Mouse (Mus musculus) midbrain, postnatal 0 days (tissue): Measurements from ENCODE around the gene Abtb2. TPM values are rescaled to one million over a fixed set of nuclear protein-coding genes. Genes with fewer than 3 reads are reported as not detected.
"Not testable (repeated sequence)": the region's sequence is repeated elsewhere in the genome, so short reads cannot be mapped to it uniquely, and the experiment has no call there.

Experiments
- ATAC-seq: fragments of 200-750 bp; cut with Nextera tagmentation; 2 replicates; pipeline ENCODE4 v1.8.0; 2017; ENCODE audit warnings: moderate number of reproducible peaks, mild to moderate bottlenecking, moderate TSS enrichment, moderate library complexity; ENCODE audit not compliant: low FRiP score
- DNase-seq: peaks from one replicate; pipeline ENCODE4 v3.0.0-alpha.2; 2015; ENCODE audit warnings: low spot score
- H3K27ac ChIP-seq: fragments of 300-500 bp; sonication (generic); 2 replicates; pipeline ENCODE4 v1.5.1; 2014; ENCODE audit warnings: low read depth, mild to moderate bottlenecking, low read length, mixed read lengths
- H3K27me3 ChIP-seq: fragments of 300-500 bp; sonication (generic); 2 replicates; pipeline ENCODE4 v1.6.1; 2014; ENCODE audit warnings: low read length, control low read depth, mixed read lengths; ENCODE audit not compliant: insufficient read depth
- H3K36me3 ChIP-seq: fragments of 300-500 bp; sonication (generic); 2 replicates; pipeline ENCODE4 v1.6.1; 2014; ENCODE audit warnings: low read length, control low read depth, mixed read lengths; ENCODE audit not compliant: insufficient read depth
- H3K4me1 ChIP-seq: fragments of 300-500 bp; sonication (generic); 2 replicates; pipeline ENCODE4 v1.6.1; 2014; ENCODE audit warnings: mild to moderate bottlenecking, control low read depth, antibody characterized with exemption, low read length, mixed read lengths; ENCODE audit not compliant: insufficient read depth
- H3K4me2 ChIP-seq: fragments of 300-500 bp; sonication (generic); 2 replicates; pipeline ENCODE4 v1.6.1; 2014; ENCODE audit warnings: low read depth, mild to moderate bottlenecking, low read length, mixed read lengths; ENCODE audit not compliant: poor library complexity, severe bottlenecking
- H3K4me3 ChIP-seq: fragments of 300-500 bp; sonication (generic); 2 replicates; pipeline ENCODE4 v1.5.1; 2014; ENCODE audit warnings: low read depth, mild to moderate bottlenecking, low read length, moderate library complexity
- H3K9ac ChIP-seq: fragments of 300-500 bp; sonication (generic); replicated peaks from 2 replicates; pipeline ENCODE4 v1.6.1; 2014; ENCODE audit warnings: mild to moderate bottlenecking, low read length, moderate library complexity, mixed read lengths; ENCODE audit not compliant: poor library complexity, severe bottlenecking
- H3K9me3 ChIP-seq: fragments of 300-500 bp; sonication (generic); 2 replicates; pipeline ENCODE4 v1.6.1; 2016; ENCODE audit warnings: low read length, control low read depth
- CTCF ChIP-seq: IDR thresholded peaks from 2 replicates; pipeline ENCODE4 v1.5.1; 2016; ENCODE audit warnings: antibody characterized with exemption, mild to moderate bottlenecking
- WGBS: fragments of 180-500 bp; shearing (Covaris S2); extraction: QIAGEN DNeasy Blood & Tissue Kit; methylation state at CpG from one replicate; pipeline ENCODE4 v1.1.7; 2014; 5-methylcytosine and 5-hydroxymethylcytosine counted together
- polyA plus RNA-seq: library from polyadenylated mRNA; unstranded; fragments of >200 nt; fragmentation: Nextera tagmentation; extraction: Ambion mirVana; gene quantifications from 2 replicates; pipeline ENCODE4 v1.2.1, GENCODE M21; 2015
- total RNA-seq: library from RNA; depleted of rRNA; stranded (reverse); fragments of >200 nt; gene quantifications from 2 replicates; pipeline ENCODE4 v1.2.3, GENCODE M21; 2014; rRNA removed

Abtb2 gene
- 21.8 and 22.0 TPM in 2 replicates for total RNA-seq
- polyA plus RNA-seq, result 7.4 and 7.6 TPM in 2 replicates

- ATAC-seq (peak; percentile 91), DNase-seq (peak; percentile 95)
- peak within 1 kb of the TSS; percentile 98 for H3K4me2 ChIP-seq
- H3K9me3 ChIP-seq, result no peaks in the 10 kb centered on the region
- TF ChIP-seq CTCF, result peak; percentile 27; the same call in 1 of the 2 replicates
- H3K27me3 ChIP-seq, result no peaks in the 10 kb centered on the region
- H3K36me3 ChIP-seq, result no peaks in the 10 kb centered on the region
- peak within 1 kb of the TSS; percentile 65 for H3K4me3 ChIP-seq
- H3K9ac ChIP-seq, result peak within 1 kb of the TSS; percentile 55
- peaks cover 6% of the 10 kb centered on the region; the same call in 1 of the 2 replicates for H3K4me1 ChIP-seq
- under 1% methylated on average over 34 of the region's 34 CpGs for WGBS
- H3K27ac ChIP-seq, result peak within 1 kb of the TSS; percentile 44; the same call in 1 of the 2 replicates
Observed at GRCm38 (mm10) chr2:103565732-103566422, at the start of gene Abtb2. Gene Abtb2 (plus strand): TSS chr2:103566310.

- no peak for TF ChIP-seq CTCF
- Histone ChIP-seq H3K27me3 (no peaks in the 10 kb centered on the region), H3K36me3 (no peaks in the 10 kb centered on the region), H3K4me1 (no peaks in the 10 kb centered on the region), H3K9me3 (no peaks in the 10 kb centered on the region), H3K27ac (no peak overlapping the region), H3K9ac (no peak overlapping the region), H3K4me2 (no peak overlapping the region), H3K4me3 (no peak overlapping the region)
- DNase-seq, result no peak
- no peak for ATAC-seq
- 57% methylated on average over 1 of the region's 1 CpGs for WGBS
Observed at GRCm38 (mm10) chr2:103516472-103516871, 49.6 kb upstream of the Abtb2 start.

GRCm38 (mm10) chr2:103525596-103525995 lies 40.5 kb upstream of the Abtb2 start:
- ATAC-seq, result no peak
- WGBS, result 86% methylated on average over 1 of the region's 1 CpGs
- Histone ChIP-seq H3K27me3 (no peaks in the 10 kb centered on the region), H3K4me3 (no peak overlapping the region), H3K9me3 (no peaks in the 10 kb centered on the region), H3K4me2 (no peak overlapping the region), H3K36me3 (no peaks in the 10 kb centered on the region), H3K9ac (no peak overlapping the region), H3K4me1 (no peaks in the 10 kb centered on the region), H3K27ac (no peak overlapping the region)
- no peak for TF ChIP-seq CTCF
- DNase-seq, result no peak

- Histone ChIP-seq H3K27me3 (no peaks in the 10 kb centered on the region), H3K27ac (no peak overlapping the region), H3K36me3 (no peaks in the 10 kb centered on the region), H3K9ac (no peak overlapping the region), H3K4me1 (no peaks in the 10 kb centered on the region), H3K4me3 (no peak overlapping the region), H3K9me3 (no peaks in the 10 kb centered on the region), H3K4me2 (no peak overlapping the region)
- TF ChIP-seq CTCF, result peak; percentile 88
- 11% methylated on average over 2 of the region's 2 CpGs for WGBS
- DNase-seq, result peak; percentile 60
- ATAC-seq, result no peak
Observed at GRCm38 (mm10) chr2:103547132-103547531, 19.0 kb upstream of the Abtb2 start.

GRCm38 (mm10) chr2:103550301-103550700 lies 15.8 kb upstream of the Abtb2 start:
- not testable (repeated sequence) for H3K4me3 ChIP-seq, DNase-seq, H3K9me3 ChIP-seq, H3K36me3 ChIP-seq, H3K4me1 ChIP-seq, ATAC-seq, H3K27me3 ChIP-seq, H3K9ac ChIP-seq, H3K27ac ChIP-seq, H3K4me2 ChIP-seq
- WGBS, result 89% methylated on average over 2 of the region's 2 CpGs

GRCm38 (mm10) chr2:103554041-103554440 lies 12.1 kb upstream of the Abtb2 start:
- TF ChIP-seq CTCF, result no peak
- Histone ChIP-seq H3K9ac (no peak overlapping the region), H3K27me3 (no peaks in the 10 kb centered on the region), H3K36me3 (no peaks in the 10 kb centered on the region), H3K27ac (no peak overlapping the region), H3K4me2 (no peak overlapping the region), H3K4me3 (no peak overlapping the region), H3K9me3 (no peaks in the 10 kb centered on the region), H3K4me1 (no peaks in the 10 kb centered on the region)
- no peak for ATAC-seq
- 79% methylated on average over 2 of the region's 2 CpGs for WGBS
- DNase-seq, result no peak
